Mouse (Mus musculus): ENCODE results near the gene Msx2.

Msx2 gene

DNA sequence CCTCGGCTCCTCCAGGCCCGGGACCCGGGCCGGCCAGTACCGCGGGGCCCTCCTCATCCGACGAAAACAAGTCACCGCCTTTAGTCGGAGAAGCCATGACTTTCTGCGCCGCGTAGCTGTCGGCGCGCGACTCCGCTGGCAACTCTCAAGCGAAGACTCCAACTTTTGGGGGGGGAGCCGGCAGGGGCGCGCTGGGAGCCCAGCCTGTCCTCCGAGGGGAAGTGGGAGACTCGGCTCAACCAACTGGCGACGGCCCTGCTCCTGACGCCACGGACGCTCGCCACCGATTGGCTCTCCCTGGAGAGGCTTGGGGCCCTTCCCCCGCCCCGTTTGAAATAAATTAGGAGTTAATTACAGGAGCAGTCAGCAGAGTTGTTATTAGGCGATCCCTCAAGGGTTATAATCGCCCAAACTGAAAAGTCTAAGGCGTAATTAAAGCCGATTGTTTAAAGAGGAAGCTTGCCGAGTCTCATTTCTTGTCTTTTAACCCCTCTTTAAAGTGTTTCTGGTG is at the start of gene Msx2:
Msx2 (minus strand) TSS at position 461 of the 511 bp plus-strand sequence.
- DNase-seq (ENCODE audit: low spot score) = peak; percentile 45

DNA sequence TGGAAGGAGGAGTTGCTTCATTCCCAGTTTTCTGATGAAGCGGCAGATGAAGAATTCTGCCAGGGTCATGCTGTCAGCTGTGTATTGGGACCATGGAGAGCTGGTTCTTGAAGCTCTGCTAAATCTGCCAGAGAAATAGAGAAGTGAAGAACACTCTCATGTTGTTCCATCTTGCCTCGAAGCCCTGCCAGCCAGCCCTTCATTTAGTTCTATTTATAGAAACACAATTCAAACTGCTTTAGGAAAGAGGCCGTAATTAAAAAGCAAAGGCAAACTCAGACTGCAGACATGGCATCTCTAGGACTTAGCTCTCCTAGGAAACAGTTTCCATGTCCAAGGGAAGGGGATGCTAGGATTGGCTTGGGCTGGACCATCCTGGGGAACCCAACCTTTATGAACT is 48.6 kb upstream of the Msx2 start:
- DNase-seq (ENCODE audit: low spot score) = no peak

DNA sequence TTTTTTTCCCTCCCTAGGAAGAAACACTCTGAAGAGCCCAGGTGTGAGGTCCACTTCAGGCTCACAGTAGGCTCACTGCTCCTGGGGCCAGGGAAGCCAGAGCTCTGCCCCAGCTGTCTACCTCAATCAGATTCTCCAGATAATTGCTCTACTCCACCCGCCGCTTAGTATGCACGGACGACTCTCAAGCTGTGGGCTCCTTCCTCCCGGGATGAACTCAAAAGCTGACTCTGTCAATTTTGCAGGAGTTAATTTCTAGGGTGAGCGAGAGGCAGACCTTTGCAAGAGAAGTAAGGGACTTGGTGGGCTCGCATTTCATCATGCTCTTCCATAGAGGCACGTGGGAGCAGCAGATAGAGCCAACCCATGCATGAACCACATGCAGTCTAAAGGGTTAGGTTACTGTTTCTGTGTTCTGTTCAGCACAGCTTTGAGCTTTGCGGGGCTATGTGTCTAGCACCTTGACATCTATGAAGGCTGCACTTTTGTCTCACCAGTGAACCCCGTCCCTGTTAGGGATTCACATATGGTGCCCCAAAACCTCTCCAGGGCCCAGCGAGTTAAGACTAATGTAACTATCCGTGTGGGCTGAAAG is 47.6 kb upstream of the Msx2 start:
- no peak for DNase-seq (ENCODE audit: low spot score)

DNA sequence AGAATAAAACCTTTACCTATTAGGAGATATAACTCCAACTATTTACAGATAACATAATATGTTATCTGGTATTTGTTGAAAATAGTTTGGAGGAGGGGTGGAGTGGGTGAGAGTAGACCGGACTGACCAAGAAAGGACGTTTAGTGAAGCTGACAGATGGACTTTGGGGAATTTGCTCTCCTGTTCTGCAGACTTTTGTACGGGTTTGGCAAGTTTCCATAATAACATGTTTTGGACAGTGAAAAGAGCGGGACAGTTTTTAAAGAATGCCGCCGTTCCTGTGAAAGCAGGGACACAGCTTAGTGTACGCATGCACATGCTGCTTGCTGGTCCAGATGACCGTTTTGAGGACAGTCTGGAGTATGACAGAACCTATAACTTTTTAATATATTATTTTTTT is 46.9 kb upstream of the Msx2 start:
- DNase-seq (ENCODE audit: low spot score) = no peak

DNA sequence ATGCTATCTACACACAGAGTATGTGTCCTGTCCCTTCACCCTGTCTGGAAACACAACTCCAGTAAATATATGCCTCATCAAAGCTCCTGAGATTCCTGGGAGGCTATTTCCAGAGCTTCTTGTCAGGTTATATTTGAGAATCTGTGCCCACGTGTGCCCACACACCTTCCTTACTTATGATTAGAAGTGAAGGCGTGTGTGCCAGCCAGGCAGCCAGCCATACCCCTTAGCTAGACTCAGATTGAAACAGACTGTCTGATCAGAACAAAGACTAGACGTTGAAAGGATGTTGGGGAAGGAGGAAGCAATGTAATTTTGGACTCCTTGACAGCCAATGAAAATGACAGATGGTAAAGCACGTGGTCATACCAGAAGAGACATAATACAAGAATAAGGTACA is 45.4 kb upstream of the Msx2 start:
- DNase-seq (ENCODE audit: low spot score) = no peak

DNA sequence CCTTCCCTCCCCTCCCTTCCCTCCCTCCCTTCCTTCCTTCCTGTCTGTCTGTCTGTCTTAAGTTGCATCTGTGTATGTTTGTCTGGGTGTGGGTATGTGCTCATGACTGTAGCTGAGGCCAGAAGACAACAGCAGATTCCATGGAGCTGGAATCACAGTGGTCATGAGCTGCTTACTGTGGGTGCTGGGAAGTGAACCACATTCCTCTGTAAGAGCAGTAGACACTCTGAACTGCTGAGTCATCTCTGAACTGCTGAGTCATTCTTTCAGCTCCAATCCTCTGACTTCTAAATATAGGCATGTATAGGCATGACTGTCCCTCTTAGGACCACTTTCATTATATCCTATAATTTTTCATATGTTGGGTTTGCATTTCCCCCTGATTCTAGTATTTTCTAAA is 41.7 kb upstream of the Msx2 start:
- no peak for DNase-seq (ENCODE audit: low spot score)

DNA sequence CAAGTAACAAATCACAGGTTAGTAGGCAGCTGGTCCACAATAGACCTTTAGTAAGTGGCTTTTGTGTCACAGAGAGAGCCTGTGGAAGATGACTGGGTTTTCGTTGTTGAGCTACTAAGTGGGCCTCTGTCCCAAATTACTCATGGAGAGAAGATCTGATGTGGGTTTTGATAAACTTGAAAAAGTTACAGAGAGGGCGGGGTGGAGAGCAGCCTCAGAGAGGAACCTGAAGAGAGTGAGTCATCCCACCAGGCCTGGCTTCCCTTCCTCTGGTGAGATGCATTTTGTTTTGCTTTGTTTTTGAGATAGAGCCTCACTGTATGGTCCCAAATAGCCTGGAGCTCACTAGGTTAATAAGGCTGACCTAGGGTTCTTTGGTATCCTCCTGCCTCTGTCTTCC is 38.5 kb upstream of the Msx2 start:
- no peak for DNase-seq (ENCODE audit: low spot score)

DNA sequence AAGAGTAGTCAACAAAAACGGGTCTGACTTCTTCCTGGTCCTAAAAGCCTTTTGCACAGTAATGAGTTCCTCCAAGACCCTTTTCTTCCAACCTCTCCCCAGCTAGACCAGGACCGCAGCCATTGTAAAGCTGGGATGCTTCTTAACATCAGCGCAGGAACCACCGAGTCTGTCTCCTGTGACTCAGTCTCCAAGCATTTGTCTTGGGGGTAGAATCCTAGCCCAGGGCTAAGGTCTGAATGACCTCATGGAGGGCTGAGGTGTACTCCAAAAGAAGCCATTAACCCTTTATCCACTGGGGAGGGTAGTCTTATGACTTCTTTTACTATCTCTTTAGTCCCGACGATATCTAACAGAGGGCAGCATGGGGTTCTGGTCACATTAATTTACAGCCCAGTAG is 29.5 kb upstream of the Msx2 start:
- no peak for DNase-seq (ENCODE audit: low spot score)

DNA sequence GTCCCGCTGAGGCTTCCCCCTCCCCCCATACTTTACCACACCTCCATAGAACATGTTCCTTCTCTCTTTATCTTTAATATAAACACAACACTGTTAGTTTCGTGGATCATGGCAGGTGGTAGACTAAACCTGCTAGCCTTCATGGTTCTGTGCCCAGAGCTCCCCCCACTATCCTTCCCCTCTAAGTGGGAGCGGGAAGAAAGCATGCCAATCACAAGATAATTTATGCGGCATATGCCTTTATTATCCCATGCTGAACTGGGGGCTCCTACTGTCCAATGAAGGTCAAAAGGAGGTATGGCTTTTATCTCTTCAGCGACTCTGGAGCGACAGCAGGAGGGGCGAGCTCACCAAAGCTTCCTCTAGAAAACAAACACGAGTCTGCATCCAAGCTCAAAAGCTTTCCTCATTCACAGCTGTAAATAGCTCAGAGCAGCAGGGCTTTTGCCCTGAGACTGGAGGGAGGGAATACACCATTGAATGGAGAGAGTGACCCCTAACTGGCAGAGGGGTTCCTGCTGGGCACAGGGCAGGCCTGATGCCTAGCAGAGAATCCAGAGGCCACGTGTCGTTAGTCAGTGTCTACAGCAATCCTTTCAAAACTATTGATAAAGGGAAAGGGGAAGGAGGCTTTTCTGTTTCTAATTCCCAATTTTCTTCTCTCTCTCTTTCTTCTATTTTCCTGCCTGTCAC is 28.8 kb upstream of the Msx2 start:
- no peak for DNase-seq (ENCODE audit: low spot score)

DNA sequence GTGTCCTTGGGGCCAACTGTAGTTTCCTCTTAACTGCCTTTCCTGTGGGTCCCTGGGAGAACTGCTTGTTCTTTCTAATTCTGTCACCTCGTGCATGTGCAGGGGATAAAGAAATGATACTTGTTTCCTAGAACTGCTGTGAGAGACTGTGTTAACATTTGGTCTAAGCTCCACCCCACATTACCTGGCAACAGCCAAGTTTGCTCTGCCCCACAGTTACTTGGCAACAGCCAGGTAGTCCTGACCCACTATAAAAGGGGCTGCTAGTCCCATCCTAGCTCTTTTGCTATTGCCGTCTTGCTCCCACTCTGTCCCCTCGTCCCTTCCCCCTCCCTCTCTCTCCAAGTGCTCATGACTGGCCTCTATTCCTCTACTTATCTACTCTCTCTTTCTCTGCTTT is 28.2 kb upstream of the Msx2 start:
- DNase-seq (ENCODE audit: low spot score) = no peak

DNA sequence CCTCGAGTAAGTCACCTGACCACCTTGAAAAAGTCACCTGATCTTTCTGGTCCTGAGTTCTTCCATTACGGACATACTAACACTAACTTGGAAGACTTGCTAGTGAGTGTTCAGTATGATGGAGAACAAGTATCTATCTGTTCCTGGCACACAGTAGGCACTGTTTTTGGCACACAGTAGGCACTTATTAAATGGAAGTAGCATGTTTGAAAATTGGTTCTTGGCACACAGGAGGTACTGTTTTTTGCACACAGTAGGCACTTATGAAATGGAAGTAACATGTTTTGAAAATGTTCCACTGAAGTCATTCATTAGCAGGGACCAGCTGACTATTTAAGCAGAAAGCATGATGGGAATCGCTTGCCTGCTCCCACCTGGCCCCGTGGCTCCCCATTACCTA is 13.6 kb upstream of the Msx2 start:
- DNase-seq (ENCODE audit: low spot score) = no peak

DNA sequence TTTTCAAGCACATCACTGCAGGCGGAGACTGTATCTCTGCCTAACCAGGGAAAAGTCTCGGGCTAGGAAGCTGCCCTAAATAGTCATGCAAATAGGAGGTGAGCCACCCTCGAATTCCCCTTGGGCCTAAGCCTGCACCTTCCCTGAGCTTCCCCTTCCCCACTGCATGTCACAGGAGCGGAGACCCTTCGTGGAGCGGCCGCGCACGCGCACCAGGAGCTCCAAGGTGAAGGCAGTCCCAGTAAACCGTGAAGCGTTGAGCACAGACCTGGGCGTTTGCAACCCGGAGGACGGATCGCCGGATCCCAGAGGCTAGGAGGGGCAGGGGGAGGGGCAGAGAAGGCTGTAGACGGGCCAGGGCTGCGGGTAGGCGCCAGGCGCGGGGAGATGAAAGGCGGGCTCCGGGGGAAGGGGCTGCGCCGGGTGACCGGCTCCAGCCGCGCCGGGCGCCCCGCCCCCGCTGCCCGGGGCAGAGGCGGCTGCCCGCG is 2.9 kb upstream of the Msx2 start:
- no peak for DNase-seq (ENCODE audit: low spot score)

DNA sequence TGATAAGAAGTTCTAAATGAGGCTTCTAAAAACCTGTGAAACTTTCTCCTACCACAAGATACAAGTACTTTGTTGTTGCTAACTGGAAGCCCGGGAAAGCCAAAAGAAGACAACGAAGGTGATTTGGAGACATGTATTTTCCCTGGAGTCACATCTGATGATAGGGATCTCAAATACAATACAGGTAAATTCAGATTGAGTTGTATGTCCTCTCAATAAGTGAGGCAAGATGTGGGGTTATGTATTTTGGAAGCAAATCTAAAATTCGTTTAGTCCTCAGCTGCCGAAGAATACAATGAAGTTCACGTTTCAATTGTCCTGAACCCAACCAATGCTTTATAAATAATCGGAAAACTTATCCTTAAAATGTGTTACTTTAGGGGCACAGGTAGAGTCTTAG is 1.6 kb upstream of the Msx2 start:
- no peak for DNase-seq (ENCODE audit: low spot score)

DNA sequence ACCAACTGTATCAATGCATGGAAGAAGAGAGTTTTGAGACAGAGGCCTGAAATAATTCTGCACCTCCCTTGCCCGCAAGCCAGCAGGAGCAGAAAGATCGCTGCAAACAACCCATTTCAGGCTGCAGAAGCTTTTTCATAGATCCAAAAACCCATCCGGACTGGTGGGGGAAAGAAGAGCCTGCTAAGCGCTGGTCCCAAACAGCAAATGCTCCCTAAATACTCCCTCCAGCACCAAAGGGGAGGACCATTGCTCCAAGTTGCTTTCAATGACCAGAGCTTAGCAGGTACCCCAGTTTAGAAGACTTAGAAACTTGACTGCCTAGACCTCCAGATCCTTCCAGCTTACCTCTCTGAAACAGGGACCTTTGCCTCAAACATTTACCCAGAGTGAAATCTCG is 1.1 kb upstream of the Msx2 start:
- DNase-seq (ENCODE audit: low spot score) = no peak

DNA sequence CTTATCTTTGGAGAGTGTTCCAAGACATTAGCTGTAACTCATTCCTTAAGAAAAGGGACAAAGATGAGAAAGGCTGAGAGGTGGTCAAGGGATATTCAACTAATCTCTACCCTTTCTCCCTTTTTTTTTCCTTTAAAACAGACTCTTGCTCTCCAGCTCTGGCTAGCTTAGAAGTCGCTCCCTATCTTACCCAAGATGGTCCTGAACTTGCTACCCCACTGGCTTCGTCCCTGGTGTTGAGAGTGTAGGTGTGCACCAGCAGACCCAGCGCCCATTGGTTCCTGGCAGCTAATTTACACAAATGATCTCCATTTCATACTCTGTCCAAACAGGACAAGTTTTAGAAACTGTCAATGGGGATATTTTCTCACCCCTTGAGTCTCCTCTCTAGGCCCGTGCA is 417 bp upstream of the Msx2 start:
- no peak for DNase-seq (ENCODE audit: low spot score)

DNA sequence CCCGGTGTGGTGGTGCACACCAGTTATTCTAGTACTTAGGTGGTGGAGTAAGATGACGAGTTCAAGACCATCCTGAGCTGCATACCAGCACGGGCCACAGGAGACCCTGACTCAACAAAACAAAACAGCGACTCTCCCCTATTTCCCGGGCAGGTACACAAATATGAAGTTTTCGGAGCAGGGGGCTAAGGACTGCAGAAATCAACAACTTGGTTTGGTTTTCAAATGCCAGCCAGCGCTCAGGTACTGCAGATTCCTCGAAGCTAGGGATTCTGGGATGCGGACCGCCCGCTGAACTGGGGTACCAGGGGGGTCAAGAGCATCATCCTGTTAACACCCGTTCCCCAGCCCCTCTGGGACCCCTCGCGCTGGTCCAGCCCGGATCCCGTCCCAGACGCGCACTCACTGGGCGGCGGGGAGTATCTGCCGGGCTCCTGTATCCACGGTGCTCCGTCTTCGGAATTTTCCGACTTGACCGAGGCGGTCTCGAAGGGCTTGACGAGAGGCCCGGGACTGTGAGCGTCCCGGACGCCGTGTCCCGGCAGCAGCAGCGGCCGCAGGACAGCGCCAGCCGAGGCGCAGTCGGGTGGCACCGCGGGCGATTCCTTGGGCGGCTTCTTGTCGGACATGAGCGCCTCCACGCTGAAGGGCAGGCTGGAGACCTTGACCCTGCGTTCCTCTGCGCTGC is 804 bp downstream of the Msx2 start:
- no peak for DNase-seq (ENCODE audit: low spot score)

DNA sequence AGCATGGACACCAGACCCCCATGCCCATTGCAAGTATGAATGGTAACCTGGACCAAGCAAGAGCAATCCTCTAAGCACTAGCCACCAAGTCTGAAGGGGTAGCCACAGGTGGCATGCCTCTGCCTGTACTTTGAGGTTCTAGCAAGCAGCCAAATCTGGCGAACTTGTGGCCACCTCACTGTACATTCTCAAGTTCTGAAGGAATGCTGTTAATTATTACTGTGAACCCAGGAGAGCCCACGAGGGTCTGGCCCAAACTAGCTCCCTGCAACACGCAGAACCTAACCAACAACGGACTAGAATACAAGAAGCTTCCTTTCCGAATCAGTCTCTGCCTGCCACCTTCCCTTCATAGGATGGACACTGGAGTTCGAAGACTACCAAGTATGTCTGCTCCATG is 1.5 kb downstream of the Msx2 start:
- no peak for DNase-seq (ENCODE audit: low spot score)

DNA sequence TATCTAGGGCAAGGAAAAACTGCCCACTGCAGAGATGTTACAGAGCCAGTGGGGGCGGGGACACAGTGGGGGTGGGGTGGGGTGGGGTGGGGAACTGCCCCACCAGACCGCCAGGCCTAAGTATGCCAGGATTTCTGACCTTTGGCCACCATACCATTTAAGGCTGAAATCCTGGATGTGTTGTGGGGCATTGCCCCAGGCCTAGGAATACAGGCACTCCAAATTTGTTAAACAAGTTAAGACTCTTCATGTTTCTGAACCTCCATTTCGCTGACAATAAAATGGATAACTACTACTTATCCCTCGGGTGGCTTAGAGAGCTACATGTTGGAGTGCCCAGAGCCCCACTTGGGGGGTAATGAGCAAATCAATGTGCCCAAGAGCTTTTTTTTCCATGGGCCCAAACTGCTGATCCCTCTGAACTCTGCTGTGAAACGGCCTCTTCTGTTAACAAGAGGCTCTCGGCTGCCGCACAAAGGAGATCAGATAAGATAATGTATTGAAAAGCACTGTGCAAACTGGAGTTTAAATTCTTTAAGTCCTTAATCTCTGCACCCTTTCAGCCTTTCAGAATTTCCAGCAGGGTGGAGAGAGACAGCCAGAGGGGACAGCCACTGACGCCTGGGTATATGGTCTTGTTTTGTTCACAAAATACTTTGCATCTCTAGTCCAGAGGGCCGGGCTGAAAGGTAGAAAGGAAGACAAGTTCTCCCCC is 2.3 kb downstream of the Msx2 start:
- no peak for DNase-seq (ENCODE audit: low spot score)

DNA sequence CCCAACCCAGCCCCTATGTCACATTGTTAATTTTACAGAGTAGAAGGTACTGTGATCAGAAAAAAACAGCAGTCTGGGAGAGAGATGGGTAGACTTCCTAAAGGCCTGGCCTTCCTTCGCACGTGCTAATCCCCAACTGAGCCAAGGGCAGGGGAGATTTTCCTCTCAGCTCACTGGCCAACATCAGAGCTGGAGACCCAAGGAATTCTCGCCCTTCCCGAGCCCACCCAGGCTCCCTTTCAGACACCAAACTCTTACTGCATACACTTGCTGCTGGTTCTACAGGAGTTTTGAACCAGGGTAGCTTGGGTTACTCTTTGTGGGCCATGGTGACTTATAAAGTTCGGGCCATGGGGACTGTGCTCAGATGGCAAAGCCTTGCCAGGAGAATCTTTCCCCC is 3.1 kb downstream of the Msx2 start:
- no peak for DNase-seq (ENCODE audit: low spot score)

DNA sequence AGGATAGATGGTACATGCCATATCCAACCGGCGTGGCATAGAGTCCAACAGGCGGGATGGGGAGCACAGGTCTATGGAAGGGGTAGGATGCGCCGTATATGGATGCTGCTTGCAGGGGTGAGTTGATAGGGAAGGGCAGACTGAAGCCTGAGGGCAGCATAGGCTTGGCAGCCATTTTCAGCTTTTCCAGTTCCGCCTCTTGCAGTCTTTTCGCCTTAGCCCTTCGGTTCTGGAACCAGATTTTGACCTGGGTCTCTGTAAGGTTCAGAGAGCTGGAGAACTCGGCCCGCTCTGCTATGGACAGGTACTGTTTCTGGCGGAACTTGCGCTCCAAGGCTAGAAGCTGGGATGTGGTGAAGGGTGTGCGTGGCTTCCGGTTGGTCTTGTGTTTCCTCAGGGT is 4.7 kb downstream of the Msx2 start:
- no peak for DNase-seq (ENCODE audit: low spot score)

DNA sequence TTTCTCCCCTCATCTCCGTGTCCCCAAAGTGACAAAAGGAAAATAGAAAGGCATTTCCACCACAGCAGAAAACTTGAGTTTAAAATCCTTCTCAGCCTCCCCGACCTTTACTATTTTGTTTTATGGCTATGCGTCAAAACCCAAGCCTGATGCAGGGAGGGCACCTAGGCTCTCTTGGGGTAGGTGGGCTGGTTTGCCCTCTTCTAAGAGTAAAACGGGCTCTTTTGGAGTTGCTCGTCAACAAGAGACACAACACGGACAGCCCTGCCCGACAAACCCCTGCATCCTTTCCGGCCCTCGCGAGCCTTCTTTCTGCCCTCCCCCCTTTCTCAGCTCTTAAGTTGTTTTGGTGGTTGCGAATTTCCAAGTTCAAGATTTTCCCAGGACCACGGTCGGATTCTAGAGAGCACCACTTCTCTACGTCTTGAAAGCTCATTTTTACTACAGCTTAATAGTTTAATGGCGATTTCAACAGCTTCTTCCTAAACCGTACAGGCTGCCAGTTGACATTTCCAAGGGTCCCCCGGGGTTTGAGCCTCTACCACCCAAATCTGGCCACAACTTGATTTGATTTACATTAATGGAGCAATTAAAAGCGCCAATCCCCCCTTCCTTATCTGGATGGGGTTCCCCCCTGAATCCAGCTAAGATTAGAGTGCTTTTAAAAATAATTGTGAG is 6.5 kb downstream of the Msx2 start:
- DNase-seq (ENCODE audit: low spot score) = no peak

DNA sequence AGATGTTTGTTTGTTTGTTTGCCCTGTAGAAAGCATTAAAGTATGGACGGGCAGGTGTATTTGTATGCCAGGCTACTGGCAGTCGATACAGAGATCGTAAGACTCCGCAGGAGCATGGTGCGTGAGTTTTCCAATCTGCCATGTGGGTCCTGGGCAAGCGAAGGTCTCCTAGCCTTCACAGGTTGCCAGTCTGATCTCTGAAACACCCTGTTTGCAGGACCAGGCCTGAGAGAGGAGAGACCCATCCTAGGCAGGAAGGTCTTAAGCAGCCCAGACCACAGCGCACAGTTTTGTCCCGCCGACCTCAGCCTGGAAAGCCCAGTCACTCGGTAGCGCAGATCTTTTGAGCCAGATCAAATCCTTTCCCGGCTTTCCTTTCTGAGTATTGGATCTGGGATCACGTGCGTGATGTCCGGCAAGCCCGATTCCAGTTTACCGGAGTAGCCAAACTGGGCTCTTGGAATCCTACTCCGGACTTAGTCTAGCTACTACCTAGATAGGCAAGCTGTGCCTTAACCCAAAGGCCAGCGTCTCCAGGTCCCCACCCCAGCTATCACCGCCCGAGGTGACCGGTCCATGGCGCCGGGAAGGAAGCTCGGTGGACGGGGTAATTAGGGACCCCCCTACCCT is 7.6 kb downstream of the Msx2 start:
- DNase-seq (ENCODE audit: low spot score) = no peak

Data from urinary bladder, postnatal 10 days (tissue).